Mouse (Mus musculus): ENCODE measurements around the gene Trp53i13.
"Not testable (repeated sequence)": the region's sequence is repeated elsewhere in the genome, so short reads cannot be mapped to it uniquely, and the experiment has no call there.

Gene Trp53i13

DNA sequence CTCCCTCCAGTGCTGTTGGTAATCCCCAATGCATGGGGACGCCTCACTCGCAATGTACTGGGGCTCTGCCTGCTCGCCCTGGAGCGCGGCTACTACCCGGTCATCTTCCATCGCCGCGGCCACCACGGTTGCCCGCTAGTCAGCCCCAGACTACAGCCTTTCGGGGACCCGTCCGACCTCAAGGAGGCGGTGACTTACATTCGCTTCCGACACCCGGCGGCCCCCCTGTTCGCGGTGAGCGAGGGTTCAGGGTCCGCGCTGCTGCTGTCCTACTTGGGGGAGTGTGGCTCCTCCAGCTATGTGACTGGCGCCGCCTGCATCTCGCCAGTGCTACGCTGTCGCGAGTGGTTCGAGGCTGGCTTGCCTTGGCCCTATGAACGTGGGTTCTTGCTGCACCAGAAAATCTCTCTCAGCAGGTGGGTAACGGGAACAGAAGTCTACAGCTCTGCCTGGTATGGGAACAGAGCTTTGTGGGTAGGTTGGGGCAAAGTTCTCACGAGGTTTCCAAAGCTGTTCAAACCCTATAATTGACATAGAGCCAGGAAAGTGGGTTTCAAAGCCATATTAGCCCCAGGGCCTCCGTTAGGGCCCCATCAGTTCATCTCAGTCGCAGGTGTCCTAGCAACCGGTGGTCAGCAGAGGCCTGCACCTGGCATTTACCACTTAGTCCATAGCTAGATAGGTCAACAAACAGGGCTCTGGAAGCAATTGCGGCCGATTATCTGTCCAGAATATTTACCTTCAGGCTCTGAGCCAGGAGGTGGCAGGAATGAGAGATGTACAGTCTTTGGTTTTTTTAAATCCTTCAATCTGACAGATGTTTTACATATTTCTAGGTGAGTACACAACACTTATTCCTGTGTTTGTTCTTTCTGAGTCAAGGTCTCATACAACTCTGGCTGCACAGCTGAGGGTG, at the start of gene Trp53i13:
Gene Trp53i13, minus strand, starts transcription at position 344 of the 916 bp plus-strand sequence.
- in situ Hi-C loops (cut with MboI, MseI), result no loop called here

- in situ Hi-C loops (cut with MboI, MseI), result no loop called here
These were observed 29.5 kb upstream of the Trp53i13 start for GRCm38 (mm10) chr11:77545261-77545660.

- in situ Hi-C loops (cut with MboI, MseI), result no loop called here
These were observed 16.5 kb upstream of the Trp53i13 start for GRCm38 (mm10) chr11:77532202-77532846.

GRCm38 (mm10) chr11:77530862-77531261, 15.1 kb upstream of the Trp53i13 start:
- in situ Hi-C loops (cut with MboI, MseI), result no loop called here

DNA sequence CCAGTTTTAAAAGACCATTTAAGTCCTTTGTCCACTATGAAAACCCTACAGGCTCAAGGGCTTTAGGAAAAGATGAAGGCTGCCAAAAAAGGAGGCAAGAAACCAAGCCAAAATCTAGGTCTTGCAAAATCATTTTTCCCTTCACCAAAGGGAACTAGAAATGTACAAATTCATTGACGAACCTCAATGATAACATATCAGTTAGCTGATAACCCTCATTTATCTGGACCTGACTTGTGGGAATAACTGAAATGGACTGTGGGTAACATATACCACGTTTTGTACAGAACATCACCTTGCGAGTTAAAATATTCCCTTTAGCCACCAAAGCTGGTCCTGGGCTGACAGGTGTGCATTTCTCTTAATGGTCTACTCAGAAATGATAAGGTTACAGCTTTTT, 13.9 kb upstream of the Trp53i13 start:
- in situ Hi-C loops (cut with MboI, MseI), result no loop called here

GRCm38 (mm10) chr11:77528420-77528819, 12.6 kb upstream of the Trp53i13 start:
- in situ Hi-C loops (cut with MboI, MseI), result not testable (repeated sequence)

- in situ Hi-C loops (cut with MboI, MseI), result no loop called here
These were observed 10.2 kb upstream of the Trp53i13 start for GRCm38 (mm10) chr11:77525804-77526486.

DNA sequence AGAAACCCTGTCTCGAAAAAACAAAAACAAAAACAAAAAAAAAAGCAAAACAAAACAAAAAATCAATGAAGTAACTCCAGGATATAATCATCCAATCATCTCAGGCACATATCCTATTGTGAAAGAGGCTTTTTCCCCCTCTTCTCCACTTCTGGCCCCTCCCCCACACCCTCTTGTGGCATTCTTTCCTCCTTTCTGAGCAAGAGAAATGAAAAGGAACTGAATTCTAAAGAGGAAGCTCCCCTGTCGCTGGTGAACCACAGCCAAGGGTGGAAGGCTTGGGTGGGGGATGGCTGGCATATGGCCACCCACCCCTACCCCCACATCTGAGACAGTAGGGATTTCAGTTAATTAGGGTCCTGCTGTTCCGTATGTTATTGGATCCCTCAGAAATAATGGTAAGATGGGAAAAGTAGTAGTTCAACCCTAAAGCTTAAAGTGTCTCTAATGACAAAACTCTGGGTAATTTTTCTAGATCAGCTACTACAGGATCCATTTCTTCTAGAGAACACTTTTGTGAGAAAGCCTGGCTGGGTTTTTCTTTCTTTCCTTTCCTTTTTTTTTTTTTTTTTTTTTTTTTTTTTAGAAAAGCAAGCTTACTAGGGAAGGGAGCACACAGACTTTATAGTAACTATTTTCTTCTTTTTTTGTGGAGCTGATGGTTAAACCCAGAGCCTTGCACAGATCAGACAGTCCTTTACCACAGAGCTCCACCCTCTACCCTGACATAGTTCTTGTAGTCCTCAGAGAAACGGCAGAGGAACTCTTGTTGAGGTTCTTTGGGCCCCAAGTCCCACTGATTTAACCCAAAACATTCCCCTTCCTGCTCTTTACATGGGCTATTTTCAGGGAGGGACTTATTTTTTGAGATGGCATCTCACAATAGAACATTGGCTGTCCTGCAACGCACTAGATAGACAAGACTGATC, 5.1 kb upstream of the Trp53i13 start:
- in situ Hi-C loops (cut with MboI, MseI), result no loop called here

- in situ Hi-C loops (cut with MboI, MseI), result no loop called here
These were observed 3.3 kb upstream of the Trp53i13 start, which contains the start of gene Gm10392 for GRCm38 (mm10) chr11:77519043-77519442. Gene Gm10392 (minus strand): TSS chr11:77519198.

DNA sequence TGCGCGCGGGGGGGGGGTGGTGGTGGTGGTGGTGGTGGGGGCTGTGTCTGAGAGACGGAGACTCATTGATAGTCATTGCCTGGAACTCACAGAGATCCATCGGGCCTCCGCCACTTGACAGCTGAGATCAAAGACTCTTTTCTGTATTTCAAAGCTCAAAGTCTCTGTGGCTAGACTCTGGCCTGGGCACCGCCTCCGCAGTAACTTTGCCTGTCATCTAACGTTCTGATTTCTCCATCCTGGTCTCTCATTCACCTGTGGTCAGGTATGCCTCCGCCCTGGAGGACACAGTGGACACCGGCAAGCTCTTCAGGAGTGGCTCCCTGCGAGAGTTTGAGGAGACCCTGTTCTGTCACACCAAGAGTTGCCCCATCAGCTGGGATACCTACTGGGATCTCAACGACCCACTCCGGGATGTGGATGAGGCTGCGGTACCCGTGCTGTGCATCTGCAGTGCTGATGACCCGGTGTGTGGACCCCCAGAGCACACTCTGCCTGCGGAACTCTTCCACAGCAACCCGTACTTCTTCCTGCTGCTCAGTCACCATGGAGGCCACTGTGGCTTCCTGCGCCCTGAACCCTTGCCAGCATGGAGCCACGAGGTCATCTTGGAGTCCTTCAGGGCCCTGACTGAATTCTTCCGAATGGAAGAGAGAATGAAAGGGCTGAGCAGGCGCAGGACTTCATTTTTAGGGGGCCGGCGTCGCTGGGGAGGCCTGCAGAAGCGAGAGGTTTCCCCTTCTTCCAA, 2.4 kb upstream of the Trp53i13 start:
- in situ Hi-C loops (cut with MboI, MseI), result no loop called here

- in situ Hi-C loops (cut with MboI, MseI), result no loop called here
These were observed 1.0 kb upstream of the Trp53i13 start for GRCm38 (mm10) chr11:77516553-77517425.

DNA sequence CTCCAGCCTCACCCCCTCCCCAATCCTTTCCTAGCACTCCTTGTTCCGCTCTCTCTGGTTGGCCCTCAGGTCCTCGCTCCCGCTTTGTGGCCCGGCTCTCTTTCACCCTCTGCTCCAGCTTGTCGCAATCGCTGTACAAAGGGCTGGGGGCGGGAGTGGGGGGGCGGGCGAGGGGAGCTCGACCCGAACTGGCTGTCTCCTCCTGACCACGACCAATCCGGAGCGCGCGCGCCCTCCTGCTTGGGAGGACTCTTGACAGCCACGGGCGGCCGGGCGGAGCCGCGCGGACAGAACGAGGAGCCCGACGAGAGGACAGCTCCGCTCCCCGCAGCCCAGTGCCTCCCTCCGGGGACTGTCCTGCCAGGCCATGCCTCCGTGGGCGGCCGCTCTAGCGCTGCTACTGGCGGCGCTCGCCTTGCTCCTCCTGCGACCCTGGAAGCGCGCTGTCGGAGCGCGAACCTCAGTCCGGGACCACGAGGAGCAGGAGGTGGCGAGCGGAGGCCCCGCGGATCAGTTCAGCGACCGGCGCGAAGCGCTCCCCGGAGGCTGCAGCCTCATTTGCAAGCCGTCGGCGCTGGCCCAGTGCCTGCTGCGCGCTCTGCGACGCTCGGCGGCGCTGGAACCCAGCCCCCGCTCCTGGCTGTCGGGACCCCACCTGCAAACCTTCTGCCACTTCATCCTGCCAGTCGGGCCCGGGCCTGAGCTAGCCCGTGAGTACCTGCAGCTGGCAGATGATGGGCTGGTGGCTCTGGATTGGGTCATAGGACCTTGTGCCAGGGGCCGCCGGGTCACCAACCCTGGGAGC, 746 bp downstream of the Trp53i13 start, which contains the start of gene Abhd15:
Gene Abhd15, plus strand, starts transcription at position 290 of the 805 bp plus-strand sequence.
- in situ Hi-C loops (cut with MboI, MseI), result no loop called here

DNA sequence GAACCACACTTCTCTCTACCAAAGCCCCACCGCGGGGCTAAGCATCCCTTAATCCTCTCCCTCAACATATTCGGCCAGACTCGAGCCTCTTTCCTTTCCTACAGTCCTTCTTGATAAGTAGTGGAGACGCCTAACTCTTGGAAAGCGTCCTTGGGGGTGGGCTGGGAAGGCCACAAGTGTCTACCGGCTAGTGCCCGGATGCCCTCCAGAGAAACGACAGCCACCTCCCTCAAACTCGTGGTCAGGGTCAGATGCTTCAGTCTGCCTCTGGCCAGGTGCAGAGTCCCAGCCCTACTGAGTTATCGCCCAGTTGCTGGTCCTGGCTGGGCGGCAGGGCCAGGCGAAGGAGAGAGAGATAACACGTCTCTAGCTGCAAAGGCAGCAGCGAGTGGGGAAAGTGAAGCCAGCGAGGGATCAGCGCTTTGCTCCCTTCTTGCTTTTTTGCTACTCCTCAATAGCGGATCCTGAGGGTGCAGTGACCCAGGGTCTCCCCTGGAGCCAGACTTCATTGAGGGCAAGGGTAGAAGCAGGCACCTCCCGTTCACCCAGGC, 1.4 kb downstream of the Trp53i13 start:
- in situ Hi-C loops (cut with MboI, MseI), result no loop called here

GRCm38 (mm10) chr11:77513811-77514170, 2.0 kb downstream of the Trp53i13 start:
- in situ Hi-C loops (cut with MboI, MseI), result no loop called here

DNA sequence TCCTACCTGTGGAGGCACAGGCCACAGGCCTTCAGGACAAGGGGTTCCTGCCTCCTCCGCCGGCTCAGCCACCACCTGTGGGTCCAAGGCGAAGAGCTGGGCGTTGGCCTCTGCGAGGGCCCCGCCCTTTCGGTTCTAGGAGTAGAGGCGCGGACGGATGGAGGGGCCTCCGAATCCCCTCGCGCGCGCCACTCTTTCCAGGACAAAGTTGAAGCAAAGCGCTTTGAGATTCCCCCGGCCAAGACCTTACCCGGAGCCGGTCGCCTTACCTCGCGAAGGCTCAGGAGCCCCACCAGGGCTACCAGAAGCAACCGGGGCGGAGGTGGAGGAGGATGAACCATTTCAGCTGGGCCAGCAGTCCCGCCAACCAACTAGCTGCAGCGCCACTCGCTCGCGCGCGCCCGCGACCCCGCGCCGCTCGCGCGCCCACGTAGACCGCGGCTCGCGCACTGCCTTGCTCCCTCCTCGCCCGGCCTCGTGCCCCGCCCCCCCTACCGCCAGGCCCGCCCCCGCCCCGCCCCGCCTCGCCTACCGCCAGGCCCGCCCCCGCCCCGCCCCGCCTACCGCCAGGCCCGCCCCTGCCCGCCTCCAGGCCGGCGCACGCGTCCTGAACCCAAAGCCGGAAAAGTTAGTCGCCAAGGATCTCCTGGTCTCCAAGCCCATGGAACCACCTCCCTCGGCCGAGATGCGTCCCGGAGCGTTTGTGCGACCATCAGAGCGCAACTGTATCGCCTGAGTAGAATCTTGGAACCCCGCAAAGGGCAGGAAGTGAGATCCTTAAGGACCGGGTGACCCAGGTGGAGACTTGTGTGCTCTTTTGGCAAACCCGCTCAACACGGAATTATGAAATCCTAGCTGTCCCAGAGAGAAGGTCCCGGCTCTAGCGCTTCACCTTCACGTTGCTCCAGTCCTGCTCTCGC, 2.6 kb downstream of the Trp53i13 start:
- in situ Hi-C loops (cut with MboI, MseI), result no loop called here

DNA sequence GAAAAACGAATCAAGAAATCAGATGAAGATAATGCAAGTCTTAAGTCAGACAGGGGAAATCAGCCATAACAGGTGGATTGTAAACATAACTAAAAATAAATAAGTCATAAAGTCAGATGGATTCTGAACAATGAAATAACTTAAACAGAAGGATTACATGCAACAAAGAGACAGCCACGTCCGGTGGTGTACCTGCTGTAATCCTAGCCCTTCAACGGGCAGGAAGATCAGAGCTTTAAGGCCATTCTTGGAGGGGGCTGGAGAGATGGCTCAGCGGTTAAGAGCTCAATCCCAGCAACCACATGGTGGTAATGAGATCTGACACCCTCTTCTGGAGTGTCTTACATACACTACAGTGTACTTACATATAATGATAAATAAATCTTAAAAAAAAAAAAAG, 4.4 kb downstream of the Trp53i13 start:
- in situ Hi-C loops (cut with MboI, MseI), result no loop called here

Data from regulatory T cell (primary cell).